Mouse (Mus musculus) spleen, postnatal 36 days (tissue): Measurements from ENCODE around the gene Gm42742.

Experiments
- DNase-seq, 2 experiments: peaks; one replicate each; pipeline ENCODE4 v3.0.0; 2022; ENCODE audit warnings: low spot score in 2 of 2, mixed read lengths in 1 of 2

Gene Gm42742

DNA sequence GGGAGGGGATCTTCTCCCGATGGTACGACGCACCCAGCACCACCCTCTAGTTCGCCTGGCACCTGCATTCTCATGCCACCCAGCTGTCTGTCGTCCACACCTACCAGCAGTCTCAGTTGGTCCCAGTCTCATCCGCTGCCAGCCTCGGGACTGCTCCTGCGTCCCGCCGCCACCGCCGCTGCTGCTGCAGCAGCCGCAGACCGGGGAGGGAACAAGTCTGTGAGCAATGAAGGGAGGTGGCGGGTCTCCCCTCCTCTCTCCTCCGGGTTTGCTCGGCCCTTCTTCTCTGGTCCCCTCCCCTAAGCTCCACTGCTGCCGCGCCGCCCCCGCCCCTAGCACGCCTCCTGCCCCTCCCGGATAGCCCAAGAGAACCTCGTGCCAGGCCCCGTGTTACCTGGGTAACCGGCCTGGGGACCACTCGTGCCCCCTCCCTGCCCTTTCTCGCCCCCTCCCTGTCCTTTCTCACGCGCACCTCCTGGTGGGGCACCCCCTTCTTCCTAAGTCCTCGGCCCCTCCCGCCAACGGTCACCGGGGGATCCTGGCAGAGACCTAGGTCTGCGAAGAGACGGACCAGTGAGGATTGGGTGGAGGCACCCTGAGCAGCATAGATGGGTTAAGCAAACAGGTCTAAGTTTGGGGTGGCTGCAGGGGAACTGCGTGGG, at the start of gene Gm42742, which contains the start of gene Prrt2:
Gene Gm42742, minus strand, starts transcription at position 197 of the 662 bp plus-strand sequence.
Gene Prrt2, minus strand, starts transcription at position 311 of the 662 bp plus-strand sequence.
- DNase-seq, result peak in 1 of 2 experiments; percentile 51

DNA sequence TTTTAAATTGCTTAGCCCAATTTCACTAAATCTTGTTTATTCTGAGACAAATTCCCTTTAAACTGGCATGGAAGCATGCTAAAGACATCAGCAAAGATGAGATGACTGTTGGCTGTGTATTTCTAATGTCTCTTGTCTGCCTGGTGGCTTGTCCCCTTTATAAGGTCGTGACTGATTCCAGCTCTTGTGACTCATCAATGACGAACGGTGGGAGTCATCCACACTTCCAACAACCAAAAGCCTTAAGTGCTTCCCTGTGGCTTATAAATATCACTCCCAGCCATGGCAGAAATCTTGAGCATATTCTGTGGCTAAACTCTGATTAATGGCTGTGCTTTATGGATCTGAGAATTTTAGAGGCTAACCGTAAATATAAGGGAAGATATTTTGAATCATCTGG, 45.4 kb upstream of the Gm42742 start:
- no peak for DNase-seq

GRCm38 (mm10) chr7:127065538-127065937, 44.6 kb upstream of the Gm42742 start:
- DNase-seq, result no peak

DNA sequence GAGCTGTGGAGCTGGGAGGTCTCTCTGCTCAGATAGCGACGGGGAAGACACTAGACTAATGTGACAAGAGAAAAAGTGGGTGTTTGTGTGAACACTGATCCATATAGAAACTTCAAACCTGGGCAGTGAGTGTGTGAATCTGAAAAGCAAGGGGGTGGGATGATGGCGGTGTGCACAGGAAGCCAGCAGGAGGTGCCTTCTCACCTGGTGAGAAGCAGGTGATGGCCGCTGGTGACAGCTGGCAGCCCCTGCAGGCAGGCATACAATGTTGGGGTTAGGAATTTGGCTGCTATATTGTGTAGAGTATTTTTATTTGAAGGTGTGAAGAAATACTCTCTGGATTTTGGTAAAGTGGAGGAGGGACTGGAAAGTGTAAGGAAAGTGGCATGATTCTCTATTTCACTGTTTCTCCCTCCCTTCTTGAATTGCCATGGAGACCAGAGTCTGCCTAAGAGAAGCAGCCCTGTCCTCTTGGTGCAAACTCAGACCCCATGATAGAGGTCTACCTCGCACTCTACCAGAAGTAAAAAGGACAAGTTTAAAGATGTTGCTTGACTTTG, 34.2 kb upstream of the Gm42742 start:
- no peak for DNase-seq

- DNase-seq, result peak; percentile 84 to 90
These were observed 21.2 kb upstream of the Gm42742 start, which contains the start of gene Kif22 for GRCm38 (mm10) chr7:127041851-127042672. TSS of gene Kif22 (minus strand) at chr7:127042471.

- no peak for DNase-seq
These were observed 10.3 kb upstream of the Gm42742 start for GRCm38 (mm10) chr7:127031244-127031643.

DNA sequence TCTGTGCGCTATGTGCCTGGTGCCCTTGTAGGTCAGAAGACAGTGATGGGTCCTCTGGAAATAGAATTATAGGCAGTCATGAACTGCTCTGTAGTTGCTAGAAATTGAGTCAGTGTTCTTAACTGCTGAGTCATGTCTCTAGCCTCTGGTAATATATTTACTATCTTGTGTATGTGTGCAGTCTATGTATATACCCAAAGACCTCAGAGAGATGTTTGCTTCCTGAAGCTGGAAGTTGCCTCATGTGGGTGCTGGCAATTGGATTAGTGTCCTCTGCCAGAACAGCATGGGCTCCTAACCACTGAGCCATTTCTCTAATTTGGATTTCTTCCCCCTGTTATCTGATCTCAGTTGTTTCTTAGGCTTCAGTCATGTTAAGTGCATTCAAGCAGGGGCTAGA, 9.3 kb upstream of the Gm42742 start:
- no peak for DNase-seq

GRCm38 (mm10) chr7:127027885-127028284, 7.0 kb upstream of the Gm42742 start:
- DNase-seq, result no peak

DNA sequence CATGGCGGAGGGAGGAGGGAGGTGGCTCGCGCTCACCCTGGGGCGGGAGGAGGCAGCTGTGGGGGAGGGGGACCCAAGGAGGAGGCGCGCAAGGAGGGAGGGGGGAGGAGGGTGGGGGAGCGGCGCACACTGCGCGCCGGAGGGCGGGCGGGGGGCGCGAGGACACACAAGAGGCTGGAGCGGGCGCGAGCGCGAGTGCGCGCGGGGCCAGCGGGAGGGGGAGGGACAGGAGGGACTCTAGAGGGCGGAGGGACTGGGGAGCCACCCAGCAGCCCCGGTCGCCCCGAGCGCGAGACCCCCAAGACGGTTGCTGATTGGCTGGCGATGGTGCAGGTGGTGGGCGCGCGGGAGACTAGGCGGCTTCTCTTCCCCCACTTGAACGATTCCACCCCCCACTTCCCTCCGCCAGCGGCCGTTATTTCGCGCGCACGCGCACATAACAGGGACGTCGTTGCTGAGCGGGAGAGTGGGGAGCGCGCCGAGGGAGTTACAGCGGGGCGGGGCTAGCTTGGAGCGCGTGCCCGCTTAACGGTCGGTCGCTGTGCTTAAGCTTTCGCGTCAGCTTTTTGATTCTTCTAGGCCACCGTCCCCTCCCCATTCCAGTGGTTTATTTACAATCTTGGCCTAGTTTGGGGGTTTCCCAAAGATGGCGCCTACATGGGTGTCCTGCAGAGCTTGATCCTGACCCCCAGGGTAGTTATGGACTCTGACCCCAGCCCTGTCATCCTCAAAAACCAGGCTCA, 6.3 kb upstream of the Gm42742 start, which contains the start of gene Maz:
Gene Maz, minus strand, starts transcription at position 54 of the 743 bp plus-strand sequence.
- peak; percentile 99 for DNase-seq

- peak in 1 of 2 experiments; percentile 78 for DNase-seq
These were observed 5.7 kb upstream of the Gm42742 start for GRCm38 (mm10) chr7:127026616-127026983.

GRCm38 (mm10) chr7:127026161-127026600, 5.3 kb upstream of the Gm42742 start:
- DNase-seq, result peak; percentile 70 to 73

GRCm38 (mm10) chr7:127025556-127026160, 4.8 kb upstream of the Gm42742 start:
- DNase-seq, result peak in 1 of 2 experiments; percentile 50

- DNase-seq, result peak; percentile 83 to 85
These were observed 4.1 kb upstream of the Gm42742 start for GRCm38 (mm10) chr7:127024755-127025555.

- peak in 1 of 2 experiments; percentile 36 for DNase-seq
These were observed 3.2 kb upstream of the Gm42742 start for GRCm38 (mm10) chr7:127023896-127024690.

GRCm38 (mm10) chr7:127023272-127023691, 2.4 kb upstream of the Gm42742 start:
- no peak for DNase-seq

GRCm38 (mm10) chr7:127022528-127023271, 1.8 kb upstream of the Gm42742 start:
- no peak for DNase-seq

DNA sequence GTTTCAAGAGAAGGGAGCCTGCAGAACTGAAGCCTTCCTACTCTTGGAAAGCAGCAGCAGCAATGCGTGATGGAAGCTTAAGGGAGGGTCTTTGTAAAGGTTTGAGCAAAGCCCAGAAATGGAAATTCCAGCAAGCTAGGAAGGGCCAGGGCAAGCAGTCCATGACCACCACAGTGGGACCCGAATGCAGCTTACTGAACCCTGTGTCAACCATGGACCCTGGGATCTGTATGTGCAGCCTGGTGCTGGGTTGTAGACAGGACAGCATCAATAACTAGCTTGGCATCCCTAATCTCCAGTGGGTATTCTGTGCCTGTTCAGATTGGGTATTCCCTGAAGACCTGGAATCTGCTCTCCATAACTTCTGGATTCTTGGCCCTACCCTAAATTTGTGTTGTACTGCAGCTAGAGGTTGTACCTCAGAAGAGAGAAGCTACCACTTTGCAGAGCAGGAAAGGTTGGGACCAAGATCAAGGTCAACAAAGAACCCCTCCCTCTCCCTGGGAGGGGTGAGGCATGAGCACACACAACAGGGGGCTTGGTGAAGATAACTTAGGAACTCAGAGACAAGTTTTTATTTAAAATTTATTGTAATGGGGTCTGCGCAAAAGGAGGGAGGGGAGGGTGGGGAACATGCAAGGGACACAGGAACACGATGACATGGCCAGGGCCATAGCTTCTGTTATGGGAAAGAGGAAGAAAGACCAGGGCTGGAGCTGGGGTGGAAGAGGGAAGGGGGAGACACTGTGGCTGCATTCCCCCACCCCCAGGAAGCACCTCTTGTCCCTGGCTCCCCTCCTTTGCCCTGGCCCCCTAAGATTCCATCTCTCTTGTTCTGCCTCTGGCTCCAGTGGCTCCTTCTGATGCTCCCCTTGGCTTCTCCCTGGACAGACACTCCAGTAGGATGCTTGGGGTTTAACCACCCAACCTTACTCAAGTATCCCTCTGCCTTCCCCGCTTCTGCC, 948 bp upstream of the Gm42742 start:
- DNase-seq, result no peak

DNA sequence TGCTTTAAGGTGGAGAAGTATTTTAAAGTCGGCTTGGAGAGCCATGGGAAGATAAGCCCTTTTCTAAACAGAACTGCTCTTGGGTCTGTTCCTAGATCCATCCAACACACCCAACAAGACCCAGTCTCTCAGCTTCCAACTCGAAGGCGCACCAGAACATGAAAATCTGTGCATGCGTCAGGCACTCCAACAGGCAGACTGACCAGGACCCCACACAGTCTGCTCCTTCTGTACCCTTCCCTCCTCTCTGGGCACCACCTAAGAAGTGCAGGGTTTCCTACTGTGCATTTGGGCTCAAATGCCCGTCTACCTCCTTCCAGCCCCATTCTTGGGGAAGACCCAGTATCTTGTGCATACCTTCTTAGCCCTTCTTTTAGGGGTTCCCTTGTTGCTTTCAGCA, 406 bp downstream of the Gm42742 start:
- DNase-seq, result no peak
